Mouse (Mus musculus): ENCODE data around the gene Iars2.
"Not testable (repeated sequence)": the region's sequence is repeated elsewhere in the genome, so short reads cannot be mapped to it uniquely, and the experiment has no call there.

Gene Iars2

GRCm38 (mm10) chr1:185331983-185332430 is 2.8 kb upstream of the Iars2 start, which contains the start of gene Bpnt1:
Gene Bpnt1 (plus strand): TSS chr1:185332149.
- peak; percentile 74 for DNase-seq (ENCODE audit: low spot score)

GRCm38 (mm10) chr1:185331364-185331763 is 2.2 kb upstream of the Iars2 start:
- no peak for DNase-seq (ENCODE audit: low spot score)

DNA sequence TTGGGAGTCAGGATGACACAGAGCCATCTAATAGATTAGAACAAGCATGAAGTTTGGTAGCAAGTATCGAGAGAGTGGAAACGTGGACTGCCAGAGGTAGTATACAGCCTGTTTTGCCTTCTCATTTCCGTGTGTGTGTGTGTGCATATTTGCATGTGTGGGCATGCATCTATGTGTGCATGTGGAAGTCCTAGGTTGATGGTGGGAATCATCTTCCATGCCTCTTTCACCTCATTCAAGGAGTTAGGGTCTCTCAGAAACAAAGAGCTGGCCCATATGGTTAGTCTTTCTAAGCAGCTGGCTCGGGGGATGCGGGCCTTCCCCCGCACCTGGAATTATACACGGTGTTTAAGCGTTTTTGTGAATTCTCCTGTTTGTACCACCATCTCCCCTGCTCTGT is 655 bp upstream of the Iars2 start:
- DNase-seq (ENCODE audit: low spot score) = no peak

- DNase-seq (ENCODE audit: low spot score) = not testable (repeated sequence)
These were observed 1.3 kb downstream of the Iars2 start for GRCm38 (mm10) chr1:185327754-185328345.

- no peak for DNase-seq (ENCODE audit: low spot score)
These were observed 13.2 kb downstream of the Iars2 start for GRCm38 (mm10) chr1:185315846-185316568.

DNA sequence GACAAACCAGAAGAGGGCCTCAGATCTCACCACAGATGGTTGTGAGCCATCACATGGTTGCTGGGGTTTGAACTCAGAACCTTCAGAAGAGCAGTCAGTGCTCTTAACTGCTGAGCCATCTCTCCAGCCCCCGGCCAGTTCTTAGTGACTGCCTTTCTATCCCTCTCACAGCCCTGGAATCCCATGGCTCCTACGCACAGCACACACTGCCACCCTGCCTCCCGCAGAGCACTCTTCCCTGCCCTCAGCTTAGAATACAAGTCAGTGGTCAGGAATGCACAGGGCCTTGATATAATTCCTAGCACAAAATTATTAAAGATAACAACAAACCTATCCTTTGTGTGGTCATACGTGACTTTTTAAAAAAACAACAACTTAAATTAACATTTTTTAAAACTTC is 14.7 kb downstream of the Iars2 start:
- DNase-seq (ENCODE audit: low spot score) = no peak

- no peak for DNase-seq (ENCODE audit: low spot score)
These were observed 17.2 kb downstream of the Iars2 start for GRCm38 (mm10) chr1:185311949-185312348.

- no peak for DNase-seq (ENCODE audit: low spot score)
These were observed 20.3 kb downstream of the Iars2 start for GRCm38 (mm10) chr1:185308908-185309307.

DNA sequence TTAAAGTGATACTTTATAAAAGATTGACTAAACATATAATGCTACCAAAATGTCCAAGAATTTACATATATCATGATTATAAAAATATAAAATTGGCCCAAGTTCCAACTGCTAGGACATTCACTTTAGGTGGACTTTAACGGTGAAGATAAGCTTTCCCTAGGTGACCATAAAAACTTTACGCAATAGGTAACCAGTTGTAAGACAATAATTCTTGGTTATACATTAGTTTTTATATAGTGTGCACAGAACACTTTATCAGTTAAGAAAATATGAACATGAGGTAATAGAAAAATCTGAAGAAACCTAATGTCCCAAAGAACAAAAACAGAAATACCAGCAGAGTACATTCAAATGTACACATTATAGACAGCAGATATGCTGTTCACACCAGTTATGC is 20.9 kb downstream of the Iars2 start:
- no peak for DNase-seq (ENCODE audit: low spot score)

GRCm38 (mm10) chr1:185307645-185308044 is 21.6 kb downstream of the Iars2 start:
- no peak for DNase-seq (ENCODE audit: low spot score)

DNA sequence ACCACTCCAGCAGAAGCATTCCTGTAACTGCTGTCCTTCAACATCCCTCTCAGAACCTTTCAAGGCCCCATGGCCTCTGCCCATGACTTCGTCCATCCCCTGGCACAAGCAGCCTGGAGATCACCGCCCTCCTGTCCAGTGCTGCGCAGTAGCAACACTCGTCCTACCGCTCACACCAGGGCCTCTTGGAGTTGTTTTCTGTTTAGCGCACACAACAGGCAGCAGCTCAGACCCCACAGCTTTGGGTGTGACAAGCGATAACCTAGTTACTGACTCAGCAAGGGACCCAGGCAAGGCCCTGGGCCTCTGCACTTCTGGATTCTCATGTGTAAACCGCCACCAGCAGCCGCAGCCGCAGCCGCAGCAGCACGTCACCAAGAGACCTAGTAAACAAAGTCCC is 22.4 kb downstream of the Iars2 start:
- DNase-seq (ENCODE audit: low spot score) = no peak

DNA sequence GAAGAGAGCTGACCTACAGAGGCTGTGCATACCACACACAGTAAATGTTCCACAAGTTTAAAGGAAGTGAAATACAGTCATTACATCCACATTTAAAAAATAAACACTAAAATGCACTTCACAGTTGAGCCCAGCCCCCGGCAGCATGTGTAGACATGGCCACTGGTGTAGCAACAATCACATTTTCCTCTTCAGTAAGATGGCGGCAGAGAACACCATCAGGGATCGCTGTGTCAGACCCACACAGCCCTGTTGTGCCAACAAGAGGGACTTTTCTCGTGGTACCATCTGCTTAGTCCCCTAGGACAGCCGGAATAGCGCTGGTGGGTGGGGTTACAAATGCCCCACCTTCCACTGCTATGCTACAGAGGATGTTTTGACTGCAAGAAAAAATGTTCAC is 26.4 kb downstream of the Iars2 start:
- DNase-seq (ENCODE audit: low spot score) = no peak

- no peak for DNase-seq (ENCODE audit: low spot score)
These were observed 30.7 kb downstream of the Iars2 start for GRCm38 (mm10) chr1:185298496-185298895.

GRCm38 (mm10) chr1:185296850-185297249 is 32.3 kb downstream of the Iars2 start:
- DNase-seq (ENCODE audit: low spot score) = no peak

DNA sequence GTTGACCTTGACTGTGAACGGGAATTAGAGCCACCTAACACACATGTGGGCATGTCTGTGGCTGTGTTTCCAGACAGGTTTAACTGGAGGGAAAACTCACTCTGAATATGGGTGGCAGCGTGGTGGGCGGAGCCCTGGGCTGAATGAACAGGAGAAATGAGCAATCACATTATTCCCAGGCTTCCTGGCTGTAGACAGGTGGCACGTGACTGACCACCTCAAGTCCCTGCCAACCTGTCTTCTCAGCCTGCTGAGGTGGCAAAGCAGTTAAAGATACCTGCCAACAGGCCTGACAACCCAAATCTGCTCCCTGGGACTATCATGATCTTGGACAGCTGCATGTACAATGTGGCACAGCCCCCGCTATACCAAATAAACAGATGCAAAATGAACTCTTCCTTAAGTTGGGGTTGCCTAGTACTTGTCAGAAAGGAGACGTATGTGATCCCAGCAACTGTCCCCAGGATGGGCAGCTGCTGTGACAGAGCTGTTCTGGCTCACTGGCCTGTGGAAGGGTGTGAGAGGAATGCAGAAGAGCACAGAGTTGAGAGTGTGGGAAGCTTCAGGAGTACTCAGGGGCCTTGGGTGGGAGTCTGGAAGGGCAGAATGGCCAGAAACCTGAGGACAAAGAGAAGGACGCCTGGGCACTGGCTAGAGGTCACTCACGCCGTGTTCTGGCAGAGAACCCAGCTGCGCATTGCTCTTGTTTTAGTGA is 36.4 kb downstream of the Iars2 start:
- DNase-seq (ENCODE audit: low spot score) = no peak

DNA sequence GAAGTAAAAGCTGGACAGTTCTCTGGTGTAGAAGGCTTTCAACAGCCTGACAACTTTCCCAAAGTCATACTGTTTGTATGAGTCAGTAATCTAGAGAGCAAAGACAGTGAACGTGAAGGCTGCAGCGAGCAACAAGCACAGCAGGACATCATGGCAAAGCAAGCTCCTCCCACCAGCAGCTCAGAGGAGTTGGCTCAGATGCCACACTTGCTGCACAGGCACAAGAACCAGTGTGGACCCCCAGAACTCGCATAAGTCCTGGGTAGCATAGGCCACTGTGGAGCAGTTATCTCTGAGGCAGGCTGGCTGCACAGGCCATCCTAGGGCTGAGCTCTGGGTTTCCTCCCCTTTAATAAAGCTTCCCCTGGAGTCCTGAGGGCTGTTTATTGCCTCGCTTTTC is 37.9 kb downstream of the Iars2 start:
- no peak for DNase-seq (ENCODE audit: low spot score)

- DNase-seq (ENCODE audit: low spot score) = no peak
These were observed 40.0 kb downstream of the Iars2 start for GRCm38 (mm10) chr1:185289231-185289630.

GRCm38 (mm10) chr1:185287066-185287465 is 42.1 kb downstream of the Iars2 start:
- DNase-seq (ENCODE audit: low spot score) = no peak

DNA sequence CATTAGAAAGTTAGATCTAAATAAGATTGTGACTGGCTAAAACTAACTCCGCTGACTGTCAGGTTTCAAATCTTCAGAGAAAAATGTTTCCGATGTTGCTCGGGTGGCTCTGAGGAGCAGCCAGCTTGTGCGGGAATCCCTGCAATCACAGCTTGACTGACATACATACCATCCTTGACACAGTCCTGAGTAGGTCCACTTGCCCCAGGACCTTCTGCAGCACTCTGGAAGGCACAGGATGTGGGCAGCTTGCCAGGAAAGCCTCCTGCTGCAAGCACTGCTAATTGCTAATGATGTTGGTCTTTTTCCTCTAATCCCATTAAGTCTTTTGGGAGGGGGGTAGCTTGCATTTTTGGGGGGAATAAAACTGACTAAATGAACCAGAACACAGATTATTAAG is 44.0 kb downstream of the Iars2 start:
- DNase-seq (ENCODE audit: low spot score) = no peak

- peak; percentile 45 for DNase-seq (ENCODE audit: low spot score)
These were observed 44.5 kb downstream of the Iars2 start for GRCm38 (mm10) chr1:185284740-185285139.

DNA sequence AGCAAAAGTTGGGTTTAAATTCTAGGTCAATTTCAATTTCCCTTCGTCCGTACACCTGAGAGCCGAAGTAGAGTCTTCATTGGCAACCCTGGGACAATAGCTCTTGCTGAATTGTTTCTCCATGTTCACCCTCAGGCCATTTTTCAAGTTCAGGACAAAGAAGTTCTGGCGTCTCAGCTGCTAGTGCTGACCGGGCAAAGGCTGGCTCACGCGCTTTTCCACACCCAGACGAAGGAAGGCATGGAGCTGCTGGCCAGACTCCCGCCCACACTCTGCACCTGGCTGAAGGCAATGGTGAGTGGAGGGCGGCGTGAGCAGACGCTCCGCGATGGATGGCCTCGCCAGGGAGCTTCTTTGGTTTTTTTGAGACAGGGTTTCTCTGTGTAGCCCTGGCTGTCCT is 45.9 kb downstream of the Iars2 start:
- DNase-seq (ENCODE audit: low spot score) = no peak

- no peak for DNase-seq (ENCODE audit: low spot score)
These were observed 46.4 kb downstream of the Iars2 start for GRCm38 (mm10) chr1:185282846-185283245.

GRCm38 (mm10) chr1:185280616-185281015 is 48.6 kb downstream of the Iars2 start:
- DNase-seq (ENCODE audit: low spot score) = no peak
